Mouse (Mus musculus): ENCODE measurements around the gene Pou3f1.
A peak's percentile ranks its signal among the peaks of the same experiment; 100 is the strongest.
"Not testable (repeated sequence)": the region's sequence is repeated elsewhere in the genome, so short reads cannot be mapped to it uniquely, and the experiment has no call there.

The Pou3f1 gene

GRCm38 (mm10) chr4:124692416-124692861 is 35.8 kb downstream of the Pou3f1 start:
- no peak for DNase-seq (ENCODE audit: low spot score in 2 of 2)

GRCm38 (mm10) chr4:124693135-124693894 is 36.7 kb downstream of the Pou3f1 start, which contains the start of gene Utp11:
Utp11 (minus strand) TSS chr4:124693600.
- DNase-seq (ENCODE audit: low spot score in 2 of 2) = peak; percentile 80 to 84

- no peak for DNase-seq (ENCODE audit: low spot score in 2 of 2)
These were observed 38.0 kb downstream of the Pou3f1 start for GRCm38 (mm10) chr4:124694572-124694971.

- peak in 1 of 2 experiments; percentile 47 for DNase-seq (ENCODE audit: low spot score in 2 of 2)
These were observed 39.3 kb downstream of the Pou3f1 start for GRCm38 (mm10) chr4:124695786-124696516.

- no peak for DNase-seq (ENCODE audit: low spot score in 2 of 2)
These were observed 43.2 kb downstream of the Pou3f1 start for GRCm38 (mm10) chr4:124699791-124700190.

GRCm38 (mm10) chr4:124700248-124700971 is 43.8 kb downstream of the Pou3f1 start, which contains the start of gene Fhl3:
Fhl3 (plus strand) TSS chr4:124700701.
- DNase-seq (ENCODE audit: low spot score in 2 of 2) = peak; percentile 60 to 66

- DNase-seq (ENCODE audit: low spot score in 2 of 2) = peak in 1 of 2 experiments; percentile 33
These were observed 44.6 kb downstream of the Pou3f1 start for GRCm38 (mm10) chr4:124701052-124701845.

- DNase-seq (ENCODE audit: low spot score in 2 of 2) = no peak
These were observed 45.3 kb downstream of the Pou3f1 start for GRCm38 (mm10) chr4:124701916-124702315.

- no peak for DNase-seq (ENCODE audit: low spot score in 2 of 2)
These were observed 46.8 kb downstream of the Pou3f1 start for GRCm38 (mm10) chr4:124703406-124703805.

GRCm38 (mm10) chr4:124703881-124704796 is 47.5 kb downstream of the Pou3f1 start:
- DNase-seq (ENCODE audit: low spot score in 2 of 2) = peak; percentile 47 to 52

GRCm38 (mm10) chr4:124704797-124705474 is 48.3 kb downstream of the Pou3f1 start:
- peak in 1 of 2 experiments; percentile 27 for DNase-seq (ENCODE audit: low spot score in 2 of 2)

- no peak for DNase-seq (ENCODE audit: low spot score in 2 of 2)
These were observed 49.2 kb downstream of the Pou3f1 start for GRCm38 (mm10) chr4:124705661-124706269.

GRCm38 (mm10) chr4:124707381-124708199 is 51.0 kb downstream of the Pou3f1 start:
- DNase-seq (ENCODE audit: low spot score in 2 of 2) = peak in 1 of 2 experiments; percentile 29

GRCm38 (mm10) chr4:124708200-124708517 is 51.6 kb downstream of the Pou3f1 start:
- not testable (repeated sequence) for DNase-seq (ENCODE audit: low spot score in 2 of 2)

- peak; percentile 57 to 65 for DNase-seq (ENCODE audit: low spot score in 2 of 2)
These were observed 52.2 kb downstream of the Pou3f1 start for GRCm38 (mm10) chr4:124708518-124709477.

- no peak for DNase-seq (ENCODE audit: low spot score in 2 of 2)
These were observed 53.4 kb downstream of the Pou3f1 start for GRCm38 (mm10) chr4:124709961-124710446.

All from thymus, postnatal 10 days (tissue).